Mouse (Mus musculus): ENCODE results near the gene Panx2.
A peak's percentile ranks its signal among the peaks of the same experiment; 100 is the strongest.

The Panx2 gene

DNA sequence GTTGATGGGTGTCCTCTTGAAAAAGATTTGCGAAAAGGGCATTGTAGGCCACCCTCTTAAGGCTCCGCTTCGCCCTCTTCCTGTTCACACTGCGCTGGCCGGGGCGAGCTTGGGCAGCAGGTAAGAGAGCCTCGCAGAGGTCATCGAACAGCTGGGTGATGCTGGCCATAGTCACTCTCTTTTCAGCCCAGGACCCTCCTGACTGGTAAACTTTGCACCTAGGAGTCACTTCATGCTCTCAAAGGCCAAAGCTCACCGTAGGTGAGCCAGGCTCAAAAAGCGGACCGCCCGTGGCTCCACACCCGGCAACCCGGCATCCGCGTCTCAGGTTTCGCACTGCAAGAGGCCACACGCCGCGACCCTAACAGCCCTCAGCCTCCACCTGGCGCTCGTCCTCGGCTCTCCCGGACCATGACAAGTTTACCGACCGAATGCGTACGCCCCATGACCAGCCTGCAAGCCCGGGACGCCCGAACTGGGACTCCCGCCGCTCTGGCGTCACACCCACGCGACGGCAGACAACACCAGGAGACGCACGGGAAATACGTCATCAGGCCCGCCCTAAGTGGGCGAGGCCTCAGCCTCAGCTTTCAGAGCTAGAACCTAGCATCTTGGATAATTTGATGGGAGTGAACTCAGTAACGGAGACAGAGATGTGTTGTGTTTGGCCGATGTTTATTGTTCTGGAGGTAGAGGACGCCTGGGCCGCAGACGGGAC, 63.3 kb downstream of the Panx2 start, which contains the start of gene Tubgcp6:
Tubgcp6 (minus strand) TSS at position 464 of the 718 bp plus-strand sequence.
- peak; percentile 79 to 92 for DNase-seq (ENCODE audit: low read depth in 2 of 2, low spot score in 2 of 2)

Data from CD8-positive naive resting alpha-beta T cell, adult 2 months (primary cell).